15 mouse cellular contexts compared by ENCODE assay signal in genomic region chr12:26333678-26334077, GRCm38 (mm10).
"Had no signal": no experiment of that assay in that cellular context is flagged by ENCODE, and none has a peak within 500 bp of the region (broad histone marks: within the 10 kb centered on the region; RNA-seq: fewer than 3 reads in every experiment).

No protein-coding gene starts in this region.

- H3K9ac ChIP-seq: limb, embryonic 15.5 days; liver, embryonic 12.5 days; lung, embryonic 14.5 days; neural tube, embryonic 12.5 days had no signal

- H3K4me2 ChIP-seq: limb, embryonic 15.5 days; liver, embryonic 12.5 days; lung, embryonic 14.5 days; neural tube, embryonic 12.5 days had no signal

- H3K9me3 ChIP-seq: limb, embryonic 15.5 days; liver, embryonic 12.5 days; midbrain, embryonic 10.5 days; neural tube, embryonic 12.5 days had no signal

- DNase-seq: kidney, adult 8-10 months; kidney, postnatal 25 days; layer of hippocampus, postnatal 36 days; lung, embryonic 14.5 days; lung, postnatal 10 days; lung, postnatal 4 days; right cerebral cortex, adult 18-20 months; right cerebral cortex, postnatal 25 days; thymus, postnatal 36 days had no signal

- ATAC-seq: intestine, embryonic 16.5 days; liver, embryonic 12.5 days had no signal

- H3K27me3 ChIP-seq: limb, embryonic 15.5 days; liver, embryonic 12.5 days; neural tube, embryonic 12.5 days had no signal

- H3K36me3 ChIP-seq: liver, embryonic 12.5 days had no signal

- H3K4me1 ChIP-seq: liver, embryonic 12.5 days; midbrain, embryonic 10.5 days; neural tube, embryonic 12.5 days had no signal

- H3K27ac ChIP-seq: limb, embryonic 15.5 days; liver, embryonic 12.5 days; midbrain, embryonic 10.5 days; neural tube, embryonic 12.5 days had no signal

- H3K4me3 ChIP-seq: limb, embryonic 15.5 days; liver, embryonic 12.5 days; midbrain, embryonic 10.5 days; myocyte; neural tube, embryonic 12.5 days had no signal
